Mouse (Mus musculus) midbrain, embryonic 16.5 days (tissue): ENCODE results near the gene Ppp4r1. TPM values are rescaled to one million over a fixed set of nuclear protein-coding genes. Genes with fewer than 3 reads are reported as not detected.

Source experiments
- ATAC-seq: fragments of 200-750 bp; cut with Nextera tagmentation; 2 replicates; pipeline ENCODE4 v1.8.0; 2017; ENCODE audit warnings: moderate TSS enrichment
- H3K27ac ChIP-seq: fragments of 300-500 bp; sonication (generic); 2 replicates; pipeline ENCODE4 v1.5.1; 2014; ENCODE audit warnings: mild to moderate bottlenecking, low read length, mixed read lengths
- H3K27me3 ChIP-seq: fragments of 300-500 bp; sonication (generic); 2 replicates; pipeline ENCODE4 v1.6.1; 2014; ENCODE audit warnings: low read depth, low read length, mixed read lengths; ENCODE audit not compliant: control insufficient read depth, insufficient read depth
- H3K36me3 ChIP-seq: fragments of 300-500 bp; sonication (generic); 2 replicates; pipeline ENCODE4 v1.6.1; 2014; ENCODE audit warnings: mild to moderate bottlenecking, low read length, moderate library complexity, mixed read lengths; ENCODE audit not compliant: control insufficient read depth, insufficient read depth
- H3K4me1 ChIP-seq: fragments of 300-500 bp; sonication (generic); 2 replicates; pipeline ENCODE4 v1.6.1; 2014; ENCODE audit warnings: mild to moderate bottlenecking, low read length, mixed read lengths; ENCODE audit not compliant: control insufficient read depth, insufficient read depth
- H3K4me2 ChIP-seq: fragments of 300-500 bp; sonication (generic); 2 replicates; pipeline ENCODE4 v1.6.1; 2014; ENCODE audit warnings: mild to moderate bottlenecking, low read length, mixed read lengths
- H3K4me3 ChIP-seq: fragments of 300-500 bp; sonication (generic); 2 replicates; pipeline ENCODE4 v1.5.1; 2014; ENCODE audit warnings: low read depth, mild to moderate bottlenecking, low read length, moderate library complexity, mixed read lengths
- H3K9ac ChIP-seq: fragments of 300-500 bp; sonication (generic); 2 replicates; pipeline ENCODE4 v1.6.1; 2014; ENCODE audit warnings: low read depth, low read length, mixed read lengths
- H3K9me3 ChIP-seq: fragments of 300-500 bp; sonication (generic); replicated peaks from 2 replicates; pipeline ENCODE4 v1.6.1; 2014; ENCODE audit warnings: mild to moderate bottlenecking, low read length, mixed read lengths; ENCODE audit not compliant: control insufficient read depth, poor library complexity, severe bottlenecking
- WGBS: fragments of 180-500 bp; shearing (Covaris S2); extraction: QIAGEN DNeasy Blood & Tissue Kit; methylation state at CpG from one replicate; pipeline ENCODE4 v1.1.7; 2014; 5-methylcytosine and 5-hydroxymethylcytosine counted together
- polyA plus RNA-seq: library from polyadenylated mRNA; unstranded; fragments of >200 nt; fragmentation: Nextera tagmentation; extraction: Ambion mirVana; gene quantifications from 2 replicates; pipeline ENCODE4 v1.2.1, GENCODE M21; 2015

Ppp4r1 gene
- polyA plus RNA-seq, 1 experiment from 2014 or later, result 41.5 TPM

- ATAC-seq, result no peak
- Histone ChIP-seq H3K4me1 (peaks cover 10% of the 10 kb centered on the region), H3K4me3 (no peak overlapping the region), H3K4me2 (no peak overlapping the region), H3K36me3 (no peaks in the 10 kb centered on the region), H3K9me3 (no peaks in the 10 kb centered on the region; the same call in 1 of the 2 replicates), H3K9ac (no peak overlapping the region), H3K27me3 (no peaks in the 10 kb centered on the region), H3K27ac (0 out of 2 replicates have a peak overlapping the region, but pooled peaks have one; percentile 17)
- WGBS, result 34% methylated on average over 4 of the region's 4 CpGs
Observed at GRCm38 (mm10) chr17:65742969-65743368, 39.4 kb upstream of the Ppp4r1 start.

GRCm38 (mm10) chr17:65743664-65744330 is 38.6 kb upstream of the Ppp4r1 start:
- H3K9me3 ChIP-seq, result no peaks in the 10 kb centered on the region; the same call in 1 of the 2 replicates
- ATAC-seq, result no peak
- H3K4me2 ChIP-seq, result no peak overlapping the region
- peaks cover 10% of the 10 kb centered on the region for H3K4me1 ChIP-seq
- WGBS, result 76% methylated on average over 11 of the region's 11 CpGs
- no peaks in the 10 kb centered on the region for H3K27me3 ChIP-seq
- H3K4me3 ChIP-seq, result no peak overlapping the region
- H3K27ac ChIP-seq, result peak overlapping the region; percentile 31; the same call in 1 of the 2 replicates
- H3K36me3 ChIP-seq, result no peaks in the 10 kb centered on the region
- no peak overlapping the region for H3K9ac ChIP-seq

DNA sequence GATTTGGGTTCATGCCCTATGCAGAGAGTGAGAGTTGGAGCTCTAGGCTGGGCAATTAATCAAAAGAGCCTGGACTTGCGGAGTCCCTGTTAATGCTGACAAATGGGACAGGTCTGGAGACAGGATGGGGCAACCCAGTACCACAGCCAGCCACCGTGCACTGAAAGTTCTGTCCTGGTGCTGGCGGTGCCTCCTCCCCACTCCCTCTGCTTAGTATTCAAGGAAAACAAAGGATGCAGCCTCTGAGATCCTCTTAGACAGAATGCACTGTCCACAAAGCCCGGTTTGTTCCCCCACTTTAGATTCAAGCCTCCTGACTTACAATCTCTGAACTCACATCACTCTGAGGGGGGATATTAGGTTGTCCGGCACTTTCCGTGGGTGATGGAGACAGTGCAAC is 36.1 kb upstream of the Ppp4r1 start:
- Histone ChIP-seq H3K4me2 (no peak overlapping the region), H3K9ac (no peak overlapping the region), H3K4me1 (peaks cover 10% of the 10 kb centered on the region), H3K9me3 (no peaks in the 10 kb centered on the region; the same call in 1 of the 2 replicates), H3K36me3 (no peaks in the 10 kb centered on the region), H3K27ac (no peak overlapping the region), H3K27me3 (no peaks in the 10 kb centered on the region), H3K4me3 (no peak overlapping the region)
- no peak for ATAC-seq
- WGBS, result 45% methylated on average over 6 of the region's 6 CpGs

DNA sequence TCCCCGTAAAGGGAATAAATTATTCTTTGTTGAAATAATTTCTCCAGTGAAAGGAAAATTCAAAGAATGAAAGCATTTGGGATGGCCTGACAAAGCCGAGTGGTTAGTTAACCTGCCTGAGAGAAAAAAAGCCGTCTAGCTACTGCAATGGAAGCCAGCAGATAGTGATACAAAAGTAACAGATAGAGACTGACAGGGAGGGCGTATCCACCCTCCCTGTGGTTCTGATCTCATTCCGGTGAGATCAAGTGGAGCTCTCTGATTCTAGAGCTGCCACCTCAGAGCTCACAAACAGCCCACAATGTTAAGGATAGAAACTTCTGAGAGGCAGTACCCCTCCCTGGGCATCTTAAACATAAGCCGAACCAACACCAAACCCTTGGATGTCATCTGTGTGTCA is 33.4 kb upstream of the Ppp4r1 start:
- Histone ChIP-seq H3K4me1 (no peaks in the 10 kb centered on the region), H3K9ac (no peak overlapping the region), H3K4me3 (no peak overlapping the region), H3K27ac (no peak overlapping the region), H3K4me2 (no peak overlapping the region), H3K36me3 (no peaks in the 10 kb centered on the region), H3K27me3 (no peaks in the 10 kb centered on the region), H3K9me3 (no peaks in the 10 kb centered on the region; the same call in 1 of the 2 replicates)
- WGBS, result 81% methylated on average over 6 of the region's 6 CpGs
- ATAC-seq, result no peak

DNA sequence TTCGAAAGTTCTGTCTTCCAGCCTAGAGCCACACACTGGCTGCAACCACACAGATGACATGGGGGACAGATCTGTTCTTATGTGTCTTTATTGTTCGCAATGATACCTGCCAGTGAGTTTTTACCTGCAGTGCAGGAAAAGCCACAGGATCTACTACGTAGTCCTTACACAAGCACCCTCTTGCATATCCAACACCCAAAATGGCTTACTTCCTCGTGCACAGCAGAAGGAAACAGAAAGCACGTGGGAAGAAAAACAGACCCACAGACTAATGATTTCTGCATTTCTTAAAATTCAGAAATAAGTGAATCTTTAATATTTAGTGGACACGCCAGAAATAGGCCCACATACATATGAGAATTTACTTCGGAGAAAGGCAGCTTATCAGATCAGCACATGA is 32.6 kb upstream of the Ppp4r1 start:
- no peaks in the 10 kb centered on the region for H3K27me3 ChIP-seq
- no peaks in the 10 kb centered on the region for H3K4me1 ChIP-seq
- H3K27ac ChIP-seq, result no peak overlapping the region
- no peak overlapping the region for H3K9ac ChIP-seq
- WGBS, result 91% methylated on average over 7 of the region's 7 CpGs
- no peak overlapping the region for H3K4me3 ChIP-seq
- H3K36me3 ChIP-seq, result no peaks in the 10 kb centered on the region
- H3K9me3 ChIP-seq, result peaks cover 3% of the 10 kb centered on the region; the same call in 1 of the 2 replicates
- ATAC-seq, result no peak
- no peak overlapping the region for H3K4me2 ChIP-seq

DNA sequence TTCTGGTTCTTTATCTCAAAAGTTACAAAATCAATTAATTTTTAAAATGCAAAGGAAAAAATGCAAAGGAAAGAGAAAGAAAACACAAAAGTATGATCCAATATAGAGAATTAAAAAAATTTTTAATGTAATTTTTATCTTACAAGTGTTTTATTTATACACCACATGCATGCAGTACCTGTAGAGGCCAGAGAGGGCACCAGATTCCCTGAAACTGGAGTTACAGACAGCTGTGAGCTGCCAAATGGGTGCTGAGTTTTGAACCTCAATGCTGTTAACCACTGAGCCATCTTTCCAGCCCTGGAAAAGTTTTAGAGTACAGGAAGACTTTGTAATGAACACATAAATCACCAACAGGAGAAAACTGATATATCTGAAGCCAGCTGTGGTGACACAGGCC is 32.1 kb upstream of the Ppp4r1 start:
- no peak overlapping the region for H3K4me2 ChIP-seq
- no peaks in the 10 kb centered on the region for H3K4me1 ChIP-seq
- no peak overlapping the region for H3K4me3 ChIP-seq
- no peak overlapping the region for H3K27ac ChIP-seq
- no peaks in the 10 kb centered on the region for H3K36me3 ChIP-seq
- no peak for ATAC-seq
- no peak overlapping the region for H3K9ac ChIP-seq
- H3K9me3 ChIP-seq, result 0 out of 2 replicates have a peak, but pooled peaks cover 3% of the 10 kb centered on the region
- no peaks in the 10 kb centered on the region for H3K27me3 ChIP-seq

DNA sequence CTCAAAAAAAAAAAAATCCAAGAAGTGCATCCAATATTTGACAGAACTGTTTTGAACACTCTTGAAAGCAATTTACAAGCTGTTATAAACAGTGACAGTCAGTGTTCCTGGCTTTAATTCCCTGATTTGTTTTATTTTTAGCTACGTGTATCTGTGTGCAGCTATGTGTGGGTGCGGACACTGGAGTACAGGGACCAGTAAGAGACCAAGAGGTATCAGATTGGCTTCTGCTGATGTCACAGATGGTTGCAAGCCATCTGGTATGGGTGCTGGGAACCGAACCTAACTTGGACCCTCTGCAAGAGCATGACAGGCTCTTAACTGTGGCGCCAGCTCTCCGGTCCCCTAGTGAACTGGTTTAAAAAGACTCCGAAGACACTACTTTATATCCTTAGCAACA is 29.2 kb upstream of the Ppp4r1 start:
- no peak for ATAC-seq
- Histone ChIP-seq H3K4me1 (no peaks in the 10 kb centered on the region), H3K4me2 (no peak overlapping the region), H3K27ac (no peak overlapping the region), H3K9ac (no peak overlapping the region), H3K9me3 (0 out of 2 replicates have a peak, but pooled peaks cover 3% of the 10 kb centered on the region), H3K27me3 (no peaks in the 10 kb centered on the region), H3K4me3 (no peak overlapping the region), H3K36me3 (no peaks in the 10 kb centered on the region)
- 97% methylated on average over 6 of the region's 6 CpGs for WGBS

GRCm38 (mm10) chr17:65755857-65756256 is 26.5 kb upstream of the Ppp4r1 start:
- H3K27ac ChIP-seq, result no peak overlapping the region
- no peaks in the 10 kb centered on the region for H3K4me1 ChIP-seq
- H3K4me2 ChIP-seq, result no peak overlapping the region
- no peak overlapping the region for H3K4me3 ChIP-seq
- H3K9me3 ChIP-seq, result 0 out of 2 replicates have a peak, but pooled peaks cover 3% of the 10 kb centered on the region
- H3K27me3 ChIP-seq, result no peaks in the 10 kb centered on the region
- H3K9ac ChIP-seq, result no peak overlapping the region
- H3K36me3 ChIP-seq, result 0 out of 2 replicates have a peak, but pooled peaks cover 2% of the 10 kb centered on the region
- 96% methylated on average over 3 of the region's 3 CpGs for WGBS
- ATAC-seq, result no peak

DNA sequence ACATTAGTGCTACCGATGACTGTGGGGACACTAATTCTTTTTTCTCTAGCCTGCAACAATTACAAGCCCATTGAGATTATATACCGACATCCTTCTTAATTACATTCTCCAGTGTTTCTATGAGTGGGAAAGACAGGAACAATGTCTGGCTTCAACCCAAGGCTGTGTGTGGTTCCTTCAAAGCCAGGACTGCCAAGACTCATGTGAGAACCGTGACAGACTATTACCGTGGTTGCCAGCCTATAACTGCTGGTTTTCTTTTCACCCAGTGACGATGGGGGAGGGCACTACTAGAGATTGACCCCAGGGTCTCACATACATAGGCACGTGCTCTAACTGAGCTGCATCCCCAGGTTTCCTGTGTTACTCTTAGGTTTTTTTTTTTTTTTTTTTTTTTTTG is 25.2 kb upstream of the Ppp4r1 start:
- 0 out of 2 replicates have a peak, but pooled peaks cover 2% of the 10 kb centered on the region for H3K36me3 ChIP-seq
- H3K9ac ChIP-seq, result no peak overlapping the region
- ATAC-seq, result no peak
- H3K4me3 ChIP-seq, result no peak overlapping the region
- H3K27ac ChIP-seq, result no peak overlapping the region
- H3K4me1 ChIP-seq, result no peaks in the 10 kb centered on the region
- H3K4me2 ChIP-seq, result no peak overlapping the region
- 0 out of 2 replicates have a peak, but pooled peaks cover 3% of the 10 kb centered on the region for H3K9me3 ChIP-seq
- H3K27me3 ChIP-seq, result no peaks in the 10 kb centered on the region
- WGBS, result 64% methylated on average over 6 of the region's 6 CpGs
